Mouse (Mus musculus): ENCODE measurements around the gene Qk. TPM values are rescaled to one million over a fixed set of nuclear protein-coding genes. Genes with fewer than 3 reads are reported as not detected.

Gene Qk
- polyA plus RNA-seq, 2 experiments = 9.5 to 29.4 TPM

GRCm38 (mm10) chr17:10188481-10188880, 131.2 kb downstream of the Qk start:
- 38% methylated on average over 3 of the region's 3 CpGs for WGBS (ENCODE audit: insufficient replicate concordance)
- H3K4me3 ChIP-seq (ENCODE audit: insufficient read depth in 1 of 2, low read depth in 2 of 2, low read length in 2 of 2) = no peak overlapping the region
- TF ChIP-seq EP300 (IDR thresholded peaks at IDR 0.05; ENCODE audit: low read depth) = no peak
- no peak for TF ChIP-seq CTCF (IDR thresholded peaks at IDR 0.05; ENCODE audit: low read depth)

GRCm38 (mm10) chr17:10187431-10188020, 132.1 kb downstream of the Qk start:
- no peaks in the 10 kb centered on the region for H3K9me3 ChIP-seq (ENCODE audit: control insufficient read depth, low read length)
- no peak for ATAC-seq (ENCODE audit: insufficient read depth)

More at GRCm38 (mm10) chr17:10188481-10188880, 131.2 kb downstream of the Qk start:
- DNase-seq (ENCODE audit: low read depth in 3 of 3, low spot score in 3 of 3) (no peak), ATAC-seq (ENCODE audit: insufficient read depth) (no peak)
- H3K27me3 ChIP-seq (ENCODE audit: control insufficient read depth, insufficient read depth, low read length) = no peaks in the 10 kb centered on the region
- H3K9me3 ChIP-seq (ENCODE audit: control insufficient read depth, low read length) = no peaks in the 10 kb centered on the region
- H3K36me3 ChIP-seq (replicated peaks; ENCODE audit: control insufficient read depth, insufficient read depth, low read depth) = no peaks in the 10 kb centered on the region
- no peak overlapping the region for H3K9ac ChIP-seq (replicated peaks)
- H3K27ac ChIP-seq = no peak overlapping the region
- no peaks in the 10 kb centered on the region for H3K4me1 ChIP-seq (replicated peaks; ENCODE audit: control insufficient read depth in 2 of 2, insufficient read depth in 2 of 2, low read length in 1 of 2)
- no peak overlapping the region for H3K4me2 ChIP-seq (ENCODE audit: low read depth)

DNA sequence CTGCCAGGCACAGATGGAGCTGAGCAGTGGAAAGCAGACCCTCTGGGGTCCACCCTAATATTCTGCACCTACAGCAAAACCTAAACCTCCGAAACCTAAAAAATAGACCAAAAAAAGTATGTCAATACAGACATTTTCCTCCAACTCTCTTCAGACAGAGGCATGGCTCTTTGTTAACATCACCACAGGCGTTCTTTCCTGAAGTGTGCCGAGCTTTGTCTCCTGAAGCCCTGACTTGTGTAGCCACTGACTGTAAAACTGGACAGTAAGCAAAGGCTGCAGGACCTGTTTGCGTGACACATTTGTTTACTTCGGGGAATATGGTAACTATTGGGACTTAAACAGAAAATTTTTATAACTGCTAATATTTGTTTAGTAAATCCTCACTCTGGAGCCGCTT, 137.9 kb downstream of the Qk start:
- Histone ChIP-seq H3K4me1 (replicated peaks; ENCODE audit: control insufficient read depth in 2 of 2, insufficient read depth in 2 of 2, low read length in 1 of 2) (no peaks in the 10 kb centered on the region), H3K4me3 (ENCODE audit: insufficient read depth in 1 of 2, low read depth in 2 of 2, low read length in 2 of 2) (no peak overlapping the region), H3K9ac (replicated peaks) (no peak overlapping the region), H3K36me3 (replicated peaks; ENCODE audit: control insufficient read depth, insufficient read depth, low read depth) (no peaks in the 10 kb centered on the region), H3K4me2 (ENCODE audit: low read depth) (no peak overlapping the region), H3K27ac (no peak overlapping the region), H3K27me3 (ENCODE audit: control insufficient read depth, insufficient read depth, low read length) (no peaks in the 10 kb centered on the region), H3K9me3 (ENCODE audit: control insufficient read depth, low read length) (no peaks in the 10 kb centered on the region)
- DNase-seq (ENCODE audit: low read depth in 3 of 3, low spot score in 3 of 3) (no peak), ATAC-seq (ENCODE audit: insufficient read depth) (no peak)
- 54% methylated on average over 6 of the region's 6 CpGs for WGBS (ENCODE audit: insufficient replicate concordance)
- TF ChIP-seq CTCF (IDR thresholded peaks at IDR 0.05; ENCODE audit: low read depth) (no peak), EP300 (IDR thresholded peaks at IDR 0.05; ENCODE audit: low read depth) (no peak)

More at GRCm38 (mm10) chr17:10187431-10188020, 132.1 kb downstream of the Qk start:
- Histone ChIP-seq H3K4me3 (ENCODE audit: insufficient read depth in 1 of 2, low read depth in 2 of 2, low read length in 2 of 2) (no peak overlapping the region), H3K27me3 (ENCODE audit: control insufficient read depth, insufficient read depth, low read length) (no peaks in the 10 kb centered on the region), H3K4me1 (replicated peaks; ENCODE audit: control insufficient read depth in 2 of 2, insufficient read depth in 2 of 2, low read length in 1 of 2) (no peaks in the 10 kb centered on the region), H3K27ac (no peak overlapping the region), H3K36me3 (replicated peaks; ENCODE audit: control insufficient read depth, insufficient read depth, low read depth) (no peaks in the 10 kb centered on the region), H3K4me2 (ENCODE audit: low read depth) (no peak overlapping the region), H3K9ac (replicated peaks) (no peak overlapping the region)
- WGBS (ENCODE audit: insufficient replicate concordance) = 66% methylated on average over 4 of the region's 4 CpGs
- TF ChIP-seq EP300 (IDR thresholded peaks at IDR 0.05; ENCODE audit: low read depth) (no peak), CTCF (IDR thresholded peaks at IDR 0.05; ENCODE audit: low read depth) (no peak)
- DNase-seq (ENCODE audit: low read depth in 3 of 3, low spot score in 3 of 3) = no peak

DNA sequence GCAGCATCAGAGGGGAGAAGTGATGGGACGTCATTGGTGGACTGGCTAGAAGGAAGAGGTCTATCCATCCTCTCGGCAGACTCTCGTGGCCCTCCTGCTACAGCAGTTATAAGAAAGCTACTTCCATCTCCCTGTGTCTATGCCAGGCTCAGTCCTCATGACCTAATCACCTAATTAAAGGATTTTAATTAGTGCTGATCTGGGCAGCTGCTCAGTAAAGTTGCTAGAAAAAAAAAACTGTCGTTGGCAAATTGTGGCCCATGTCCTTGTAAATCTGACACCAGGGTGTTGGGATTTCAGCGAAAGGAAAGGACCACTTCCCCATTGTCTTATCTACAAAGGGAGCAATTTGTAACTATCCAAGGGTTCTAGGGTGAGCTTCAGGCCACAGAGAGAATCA, 142.6 kb downstream of the Qk start:
- H3K4me2 ChIP-seq (ENCODE audit: low read depth) = no peak overlapping the region
- no peaks in the 10 kb centered on the region for H3K9me3 ChIP-seq (ENCODE audit: control insufficient read depth, low read length)
- 35% methylated on average over 5 of the region's 5 CpGs for WGBS (ENCODE audit: insufficient replicate concordance)
- H3K4me1 ChIP-seq (replicated peaks; ENCODE audit: control insufficient read depth in 2 of 2, insufficient read depth in 2 of 2, low read length in 1 of 2) = no peaks in the 10 kb centered on the region
- DNase-seq (ENCODE audit: low read depth in 3 of 3, low spot score in 3 of 3) = no peak
- no peaks in the 10 kb centered on the region for H3K27me3 ChIP-seq (ENCODE audit: control insufficient read depth, insufficient read depth, low read length)
- H3K36me3 ChIP-seq (replicated peaks; ENCODE audit: control insufficient read depth, insufficient read depth, low read depth) = no peaks in the 10 kb centered on the region
- no peak overlapping the region for H3K9ac ChIP-seq (replicated peaks)
- ATAC-seq (ENCODE audit: insufficient read depth) = no peak
- no peak overlapping the region for H3K27ac ChIP-seq
- H3K4me3 ChIP-seq (ENCODE audit: insufficient read depth in 1 of 2, low read depth in 2 of 2, low read length in 2 of 2) = no peak overlapping the region
- TF ChIP-seq EP300 (IDR thresholded peaks at IDR 0.05; ENCODE audit: low read depth) = no peak
- TF ChIP-seq CTCF (IDR thresholded peaks at IDR 0.05; ENCODE audit: low read depth) = no peak

DNA sequence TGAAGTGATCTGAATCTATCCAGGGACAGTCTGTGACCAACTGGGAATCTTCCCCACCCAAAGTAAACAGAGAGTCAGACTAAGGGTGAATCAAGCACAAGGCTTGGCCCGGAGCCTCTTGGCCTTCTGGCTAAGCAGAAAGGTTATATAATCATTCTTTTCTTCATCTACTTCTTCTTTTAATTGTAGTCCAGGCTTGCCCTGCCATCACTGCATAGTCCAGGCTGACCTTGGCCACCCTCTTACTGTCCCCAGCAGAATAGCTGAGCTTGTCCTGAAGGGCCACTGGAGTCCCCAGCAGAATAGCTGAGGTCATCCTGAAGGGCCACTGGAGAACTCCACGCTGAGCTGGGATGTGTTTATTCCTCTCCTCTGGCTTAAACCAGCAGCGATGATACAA, 158.4 kb downstream of the Qk start:
- TF ChIP-seq CTCF (IDR thresholded peaks at IDR 0.05; ENCODE audit: low read depth) (no peak), EP300 (IDR thresholded peaks at IDR 0.05; ENCODE audit: low read depth) (no peak)
- Histone ChIP-seq H3K9ac (replicated peaks) (no peak overlapping the region), H3K27ac (no peak overlapping the region), H3K27me3 (ENCODE audit: control insufficient read depth, insufficient read depth, low read length) (no peaks in the 10 kb centered on the region), H3K4me2 (ENCODE audit: low read depth) (no peak overlapping the region), H3K4me3 (ENCODE audit: insufficient read depth in 1 of 2, low read depth in 2 of 2, low read length in 2 of 2) (no peak overlapping the region), H3K36me3 (replicated peaks; ENCODE audit: control insufficient read depth, insufficient read depth, low read depth) (no peaks in the 10 kb centered on the region), H3K9me3 (ENCODE audit: control insufficient read depth, low read length) (no peaks in the 10 kb centered on the region), H3K4me1 (replicated peaks; ENCODE audit: control insufficient read depth in 2 of 2, insufficient read depth in 2 of 2, low read length in 1 of 2) (no peaks in the 10 kb centered on the region)
- DNase-seq (ENCODE audit: low read depth in 3 of 3, low spot score in 3 of 3) (no peak), ATAC-seq (ENCODE audit: insufficient read depth) (no peak)
- WGBS (ENCODE audit: insufficient replicate concordance) = 70% methylated on average over 3 of the region's 3 CpGs
